Mouse (Mus musculus) heart, postnatal 0 days (tissue): ENCODE measurements around the gene 1700006A11Rik.

Experiments used
- CTCF ChIP-seq: IDR thresholded peaks from 2 replicates; pipeline ENCODE4 v1.5.1; 2016; ENCODE audit warnings: antibody characterized with exemption, control low read depth, low read depth
- EP300 ChIP-seq: IDR thresholded peaks from 2 replicates; pipeline ENCODE4 v1.6.1; 2016; ENCODE audit warnings: antibody characterized with exemption, low read depth

- no peak for TF ChIP-seq EP300
- TF ChIP-seq CTCF, result no peak
These were observed 40.4 kb upstream of the 1700006A11Rik start for GRCm38 (mm10) chr3:124466102-124466730.
